Mouse (Mus musculus) heart, embryonic 13.5 days (tissue): ENCODE data around the gene Postn. TPM values are rescaled to one million over a fixed set of nuclear protein-coding genes. Genes with fewer than 3 reads are reported as not detected.

Experiments
- ATAC-seq: fragments of 200-750 bp; cut with Nextera tagmentation; 2 replicates; pipeline ENCODE4 v1.8.0; 2017; ENCODE audit warnings: moderate TSS enrichment; ENCODE audit not compliant: insufficient number of reproducible peaks, low FRiP score, low TSS enrichment; ENCODE audit errors: extremely low read depth
- H3K27ac ChIP-seq: fragments of 300-500 bp; sonication (generic); replicated peaks from 2 replicates; pipeline ENCODE4 v1.5.1; 2015; ENCODE audit warnings: moderate library complexity, mild to moderate bottlenecking, inconsistent platforms
- H3K27me3 ChIP-seq: fragments of 300-500 bp; sonication (generic); replicated peaks from 2 replicates; pipeline ENCODE4 v1.6.1; 2015; ENCODE audit warnings: mild to moderate bottlenecking, inconsistent platforms
- H3K36me3 ChIP-seq: fragments of 300-500 bp; sonication (generic); 2 replicates; pipeline ENCODE4 v1.6.1; 2015; ENCODE audit warnings: mild to moderate bottlenecking, inconsistent platforms
- H3K4me1 ChIP-seq: fragments of 300-500 bp; sonication (generic); 2 replicates; pipeline ENCODE4 v1.6.1; 2015; ENCODE audit warnings: inconsistent platforms
- H3K4me2 ChIP-seq: fragments of 300-500 bp; sonication (generic); 2 replicates; pipeline ENCODE4 v1.6.1; 2015; ENCODE audit warnings: inconsistent platforms, mild to moderate bottlenecking, moderate library complexity
- H3K4me3 ChIP-seq: fragments of 300-500 bp; sonication (generic); 2 replicates; pipeline ENCODE4 v1.5.1; 2015; ENCODE audit warnings: moderate library complexity, mild to moderate bottlenecking, inconsistent platforms
- H3K9ac ChIP-seq: fragments of 300-500 bp; sonication (generic); 2 replicates; pipeline ENCODE4 v1.6.1; 2015; ENCODE audit warnings: inconsistent platforms, mild to moderate bottlenecking, moderate library complexity
- H3K9me3 ChIP-seq: fragments of 300-500 bp; sonication (generic); 2 replicates; pipeline ENCODE4 v1.6.1; 2016; ENCODE audit warnings: inconsistent platforms
- WGBS: fragments of 180-500 bp; shearing (Covaris S2); methylation state at CpG from one replicate; pipeline ENCODE4 v1.1.7; 2015; ENCODE audit warnings: mixed read lengths; 5-methylcytosine and 5-hydroxymethylcytosine counted together
- polyA plus RNA-seq: library from polyadenylated mRNA; unstranded; fragments of >200 nt; fragmentation: Nextera tagmentation; extraction: Ambion mirVana; gene quantifications from 2 replicates; pipeline ENCODE4 v1.2.1, GENCODE M21; 2015

The Postn gene
- polyA plus RNA-seq, 1 experiment from 2014 or later, result 190 TPM

GRCm38 (mm10) chr3:54379981-54380380 lies 19.1 kb downstream of the Postn start:
- Histone ChIP-seq H3K4me1 (no peaks in the 10 kb centered on the region), H3K9me3 (no peaks in the 10 kb centered on the region), H3K27ac (no peak overlapping the region), H3K36me3 (peaks cover 32% of the 10 kb centered on the region), H3K27me3 (no peaks in the 10 kb centered on the region), H3K9ac (no peak overlapping the region), H3K4me3 (no peak overlapping the region), H3K4me2 (no peak overlapping the region)
- 55% methylated on average over 4 of the region's 4 CpGs for WGBS
- ATAC-seq, result no peak

GRCm38 (mm10) chr3:54399321-54399720 lies 38.4 kb downstream of the Postn start:
- Histone ChIP-seq H3K27me3 (no peaks in the 10 kb centered on the region), H3K9me3 (no peaks in the 10 kb centered on the region), H3K27ac (no peak overlapping the region), H3K36me3 (no peaks in the 10 kb centered on the region), H3K4me2 (no peak overlapping the region), H3K4me3 (no peak overlapping the region), H3K4me1 (peaks cover 3% of the 10 kb centered on the region; the same call in 1 of the 2 replicates), H3K9ac (no peak overlapping the region)
- no peak for ATAC-seq
- 12% methylated on average over 2 of the region's 2 CpGs for WGBS

GRCm38 (mm10) chr3:54399911-54400310 lies 39.0 kb downstream of the Postn start:
- WGBS, result 53% methylated on average over 2 of the region's 2 CpGs
- ATAC-seq, result no peak

GRCm38 (mm10) chr3:54400617-54401016 lies 39.7 kb downstream of the Postn start:
- Histone ChIP-seq H3K36me3 (no peaks in the 10 kb centered on the region), H3K9ac (no peak overlapping the region), H3K4me2 (no peak overlapping the region), H3K4me3 (no peak overlapping the region), H3K27me3 (no peaks in the 10 kb centered on the region), H3K27ac (no peak overlapping the region), H3K9me3 (no peaks in the 10 kb centered on the region), H3K4me1 (peaks cover 3% of the 10 kb centered on the region; the same call in 1 of the 2 replicates)
- ATAC-seq, result no peak
- WGBS, result 51% methylated on average over 1 of the region's 1 CpGs

More at GRCm38 (mm10) chr3:54399911-54400310, 39.0 kb downstream of the Postn start:
- Histone ChIP-seq H3K4me3 (no peak overlapping the region), H3K27ac (no peak overlapping the region), H3K4me2 (no peak overlapping the region), H3K36me3 (no peaks in the 10 kb centered on the region), H3K9ac (no peak overlapping the region), H3K4me1 (peaks cover 3% of the 10 kb centered on the region; the same call in 1 of the 2 replicates), H3K27me3 (no peaks in the 10 kb centered on the region), H3K9me3 (no peaks in the 10 kb centered on the region)

GRCm38 (mm10) chr3:54401706-54402105 lies 40.8 kb downstream of the Postn start:
- no peak overlapping the region for H3K9ac ChIP-seq
- H3K27me3 ChIP-seq, result no peaks in the 10 kb centered on the region
- ATAC-seq, result no peak
- H3K9me3 ChIP-seq, result no peaks in the 10 kb centered on the region
- no peak overlapping the region for H3K4me3 ChIP-seq
- H3K4me2 ChIP-seq, result no peak overlapping the region
- no peaks in the 10 kb centered on the region for H3K36me3 ChIP-seq
- no peak overlapping the region for H3K27ac ChIP-seq
- H3K4me1 ChIP-seq, result peaks cover 3% of the 10 kb centered on the region; the same call in 1 of the 2 replicates
- 69% methylated on average over 5 of the region's 5 CpGs for WGBS

GRCm38 (mm10) chr3:54403791-54404190 lies 42.9 kb downstream of the Postn start:
- Histone ChIP-seq H3K9me3 (no peaks in the 10 kb centered on the region), H3K27me3 (no peaks in the 10 kb centered on the region), H3K27ac (no peak overlapping the region), H3K9ac (no peak overlapping the region), H3K36me3 (no peaks in the 10 kb centered on the region), H3K4me2 (no peak overlapping the region), H3K4me1 (peaks cover 3% of the 10 kb centered on the region; the same call in 1 of the 2 replicates), H3K4me3 (no peak overlapping the region)
- WGBS, result 55% methylated on average over 3 of the region's 3 CpGs
- no peak for ATAC-seq

GRCm38 (mm10) chr3:54406567-54406966 lies 45.7 kb downstream of the Postn start:
- Histone ChIP-seq H3K4me3 (no peak overlapping the region), H3K4me2 (no peak overlapping the region), H3K36me3 (no peaks in the 10 kb centered on the region), H3K4me1 (peaks cover 9% of the 10 kb centered on the region), H3K27ac (no peak overlapping the region), H3K27me3 (no peaks in the 10 kb centered on the region), H3K9me3 (no peaks in the 10 kb centered on the region), H3K9ac (no peak overlapping the region)
- WGBS, result 43% methylated on average over 2 of the region's 2 CpGs
- no peak for ATAC-seq

GRCm38 (mm10) chr3:54411052-54411451 lies 50.1 kb downstream of the Postn start:
- Histone ChIP-seq H3K27ac (peak overlapping the region; percentile 81), H3K4me3 (no peak overlapping the region), H3K4me2 (no peak overlapping the region), H3K9ac (no peak overlapping the region), H3K4me1 (peaks cover 15% of the 10 kb centered on the region), H3K36me3 (no peaks in the 10 kb centered on the region), H3K9me3 (no peaks in the 10 kb centered on the region), H3K27me3 (no peaks in the 10 kb centered on the region)
- no peak for ATAC-seq
- WGBS, result 61% methylated on average over 3 of the region's 3 CpGs

GRCm38 (mm10) chr3:54412885-54413583 lies 52.1 kb downstream of the Postn start:
- WGBS, result 69% methylated on average over 7 of the region's 7 CpGs
- Histone ChIP-seq H3K9ac (no peak overlapping the region), H3K4me1 (peaks cover 18% of the 10 kb centered on the region), H3K9me3 (no peaks in the 10 kb centered on the region), H3K27me3 (no peaks in the 10 kb centered on the region), H3K4me2 (no peak overlapping the region), H3K4me3 (no peak overlapping the region), H3K36me3 (no peaks in the 10 kb centered on the region), H3K27ac (peak overlapping the region; percentile 44; the same call in 1 of the 2 replicates)
- no peak for ATAC-seq

- ATAC-seq, result no peak
- H3K9ac ChIP-seq, result no peak overlapping the region
Measured at GRCm38 (mm10) chr3:54413584-54413897, 52.6 kb downstream of the Postn start.

GRCm38 (mm10) chr3:54414386-54414785 lies 53.5 kb downstream of the Postn start:
- no peak overlapping the region for H3K9ac ChIP-seq
- H3K4me3 ChIP-seq, result no peak overlapping the region
- H3K4me2 ChIP-seq, result no peak overlapping the region
- peaks cover 18% of the 10 kb centered on the region for H3K4me1 ChIP-seq
- H3K27me3 ChIP-seq, result no peaks in the 10 kb centered on the region
- H3K27ac ChIP-seq, result no peak overlapping the region
- H3K36me3 ChIP-seq, result no peaks in the 10 kb centered on the region
- ATAC-seq, result no peak
- WGBS, result 50% methylated on average over 1 of the region's 1 CpGs
- no peaks in the 10 kb centered on the region for H3K9me3 ChIP-seq

More at GRCm38 (mm10) chr3:54413584-54413897, 52.6 kb downstream of the Postn start:
- no peaks in the 10 kb centered on the region for H3K27me3 ChIP-seq
- 0 out of 2 replicates have a peak overlapping the region, but pooled peaks have one; percentile 44 for H3K27ac ChIP-seq
- H3K4me2 ChIP-seq, result no peak overlapping the region
- WGBS, result 70% methylated on average over 1 of the region's 1 CpGs
- no peaks in the 10 kb centered on the region for H3K36me3 ChIP-seq
- H3K4me3 ChIP-seq, result no peak overlapping the region
- no peaks in the 10 kb centered on the region for H3K9me3 ChIP-seq
- H3K4me1 ChIP-seq, result peaks cover 18% of the 10 kb centered on the region

- H3K27ac ChIP-seq, result no peak overlapping the region
- no peaks in the 10 kb centered on the region; the same call in 1 of the 2 replicates for H3K9me3 ChIP-seq
- H3K9ac ChIP-seq, result no peak overlapping the region
- no peak overlapping the region for H3K4me2 ChIP-seq
- 44% methylated on average over 6 of the region's 6 CpGs for WGBS
- no peak for ATAC-seq
- H3K4me1 ChIP-seq, result 0 out of 2 replicates have a peak, but pooled peaks cover 2% of the 10 kb centered on the region
- H3K36me3 ChIP-seq, result no peaks in the 10 kb centered on the region
- no peaks in the 10 kb centered on the region for H3K27me3 ChIP-seq
- H3K4me3 ChIP-seq, result no peak overlapping the region
Measured at GRCm38 (mm10) chr3:54417833-54418386, 57.0 kb downstream of the Postn start.
